Mouse (Mus musculus): Measurements from ENCODE around the gene Mios.

DNA sequence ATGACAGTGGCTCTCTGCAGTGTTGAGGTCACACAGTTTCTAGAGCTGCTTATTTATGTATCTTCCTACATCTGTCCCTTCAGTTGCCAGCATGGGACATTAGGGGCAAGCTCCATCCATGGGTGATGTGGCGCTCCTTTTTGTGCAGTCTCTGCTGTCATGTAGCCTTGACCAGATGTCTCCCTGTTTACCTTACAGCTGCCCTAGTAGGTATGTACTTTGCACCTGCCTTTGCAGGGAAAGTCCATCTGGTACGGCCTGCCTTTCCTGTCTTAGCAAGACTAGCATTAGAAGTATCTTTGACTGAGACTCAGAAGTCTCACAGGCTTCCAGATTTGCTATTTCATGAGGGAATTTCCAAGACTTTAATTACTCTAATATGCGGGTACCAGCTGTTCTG, 62.0 kb downstream of the Mios start:
- TF ChIP-seq CTCF (IDR thresholded peaks at IDR 0.05; ENCODE audit: borderline replicate concordance, control insufficient read depth, extremely low read depth, insufficient read depth, low read length, poor library complexity) (no peak), POLR2A (IDR thresholded peaks at IDR 0.05; ENCODE audit: control insufficient read depth, extremely low read depth, insufficient read depth, low read length, poor library complexity) (no peak)
